Mouse (Mus musculus): ENCODE measurements around the gene Nos1.

Nos1 gene

DNA sequence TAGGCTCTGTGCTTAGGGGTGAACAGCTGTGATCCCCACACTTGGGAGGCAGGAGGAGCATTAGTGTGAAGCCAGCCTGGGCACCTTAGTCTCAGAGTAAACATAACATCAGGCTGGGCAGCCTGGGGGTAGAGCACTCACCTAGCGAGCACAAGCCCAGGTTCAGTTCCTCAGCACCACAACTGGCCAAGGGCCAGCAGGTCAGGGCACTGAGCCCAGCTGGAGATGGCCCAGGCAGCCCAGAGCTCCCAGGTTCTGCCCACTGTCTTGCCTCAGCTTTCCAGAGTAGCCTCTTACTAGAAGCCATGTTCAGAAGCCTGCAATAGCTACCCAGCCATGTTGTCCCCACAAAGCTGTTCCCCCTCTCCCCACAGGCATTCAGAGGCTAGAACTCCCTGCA, 224.9 kb downstream of the Nos1 start:
- DNase-seq = no peak

DNA sequence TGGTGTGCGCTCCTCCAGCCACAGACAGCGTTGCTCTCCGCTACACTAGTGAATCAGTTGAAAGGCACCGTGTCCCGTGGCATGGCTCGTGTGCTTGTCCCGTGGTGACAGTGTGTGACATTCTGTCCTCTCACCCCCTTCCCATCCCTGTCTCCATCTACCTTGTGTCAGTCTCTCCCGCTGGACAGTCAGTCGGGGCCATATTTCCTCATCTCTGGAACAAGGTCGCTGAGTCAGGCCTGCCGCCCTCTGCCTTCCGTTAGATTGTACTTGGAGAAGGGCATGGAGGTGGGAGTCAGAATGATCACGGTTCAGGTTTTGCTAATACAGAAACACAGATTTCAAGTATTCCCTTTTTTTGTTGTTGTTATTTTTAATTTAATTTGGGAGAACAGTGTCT, 227.5 kb downstream of the Nos1 start:
- no peak for DNase-seq

All from thymus, postnatal 25 days (tissue).